Mouse (Mus musculus): ENCODE measurements at regions not wholly inside any gene's neighbourhood (a gene's known extent, or its start where the extent isn't known, plus 50 kb on each side); places are given as distances from the start of the nearest gene placed in this dataset.
A peak's percentile ranks its signal among the peaks of the same experiment; 100 is the strongest.

DNA sequence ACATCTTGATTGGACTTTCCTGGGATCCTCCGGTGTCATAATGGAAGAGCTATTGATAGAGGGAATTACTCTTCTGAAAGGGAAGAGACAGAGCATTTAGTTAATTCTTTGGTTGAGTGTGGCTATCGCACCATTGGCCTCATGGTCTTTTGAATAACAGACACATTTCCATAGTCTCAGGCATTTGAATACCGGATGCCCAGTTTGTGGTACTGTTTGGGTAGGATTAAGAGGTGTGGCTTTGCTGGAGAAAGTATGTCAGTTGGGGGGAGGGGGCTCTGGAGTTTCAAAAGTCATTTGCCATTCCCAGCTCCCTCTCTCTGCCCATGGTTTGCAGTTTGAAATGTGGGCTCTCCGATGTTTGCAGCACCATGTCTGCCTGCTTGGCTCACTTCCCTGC is 139.4 kb upstream of the Smim15 start:
- DNase-seq = no peak

DNA sequence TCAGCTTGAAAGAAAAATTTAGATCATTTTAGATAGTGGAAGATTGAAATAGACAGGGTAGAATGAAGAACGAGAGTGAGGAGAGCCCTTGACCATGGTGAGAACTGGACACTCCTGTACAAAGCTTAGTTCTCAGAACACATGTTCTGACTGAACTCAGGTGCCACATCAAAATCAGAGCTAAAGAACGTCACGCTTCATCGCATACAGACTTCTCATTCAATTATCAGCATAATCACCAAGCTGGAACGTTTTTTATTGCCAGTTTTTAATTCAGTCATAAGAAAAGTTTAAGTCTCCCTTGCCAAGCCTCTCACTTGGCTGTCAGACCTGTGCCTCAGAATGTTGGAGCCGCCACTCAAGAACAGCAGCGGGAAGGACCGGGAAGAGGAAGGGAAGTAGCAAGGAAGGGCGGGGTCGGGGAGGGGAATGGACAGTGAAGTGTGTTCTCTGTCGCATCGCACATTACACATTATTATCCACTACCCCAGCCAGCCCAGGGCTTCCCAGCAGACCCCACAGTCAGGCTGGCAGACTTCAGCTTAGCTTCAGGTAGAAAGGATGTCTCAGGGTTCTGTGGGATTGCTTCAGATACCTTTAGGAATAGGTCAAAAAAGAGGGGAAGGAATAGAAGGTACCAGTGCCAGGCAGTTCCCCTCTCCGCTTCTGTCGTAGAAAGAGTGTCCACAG is 140.1 kb upstream of the Smim15 start:
- DNase-seq = no peak

DNA sequence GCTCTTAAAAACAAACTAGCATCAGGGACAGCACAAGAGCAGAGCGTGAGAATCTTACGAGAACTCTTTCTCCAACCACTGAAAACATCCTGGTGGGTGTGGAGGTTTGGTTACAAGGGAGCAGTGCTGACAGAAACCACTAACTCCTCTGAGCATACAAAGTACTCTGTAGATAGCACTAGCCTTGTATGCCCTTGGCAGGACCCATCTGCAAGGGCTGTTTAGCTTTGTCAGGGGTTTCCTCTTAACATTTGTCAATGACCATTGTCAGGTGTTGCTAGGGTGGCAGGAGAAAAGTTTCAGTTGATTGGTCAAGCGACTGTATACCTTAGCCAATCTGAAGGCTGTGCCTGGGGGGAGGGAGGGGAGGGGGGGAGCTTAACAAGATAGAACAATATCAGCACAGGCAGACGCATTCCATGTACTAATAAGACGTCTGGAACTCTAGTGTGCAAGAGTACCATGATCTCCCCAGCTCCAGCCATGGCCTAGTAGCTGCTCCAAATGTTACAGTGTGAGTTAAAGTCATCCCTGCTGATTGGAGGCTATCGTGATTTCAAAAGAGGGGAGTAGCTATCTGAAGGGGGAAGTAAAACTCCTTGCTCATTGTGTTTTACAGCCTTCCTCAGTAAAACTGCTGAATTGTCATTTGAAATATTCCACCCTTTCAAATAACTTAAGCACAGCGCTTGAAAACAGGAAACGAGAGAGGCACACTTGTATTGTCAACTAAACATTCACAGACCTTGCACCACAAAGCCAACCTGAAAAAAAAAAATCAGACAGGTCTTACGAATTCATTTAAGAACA is 140.9 kb upstream of the Smim15 start:
- DNase-seq = no peak

DNA sequence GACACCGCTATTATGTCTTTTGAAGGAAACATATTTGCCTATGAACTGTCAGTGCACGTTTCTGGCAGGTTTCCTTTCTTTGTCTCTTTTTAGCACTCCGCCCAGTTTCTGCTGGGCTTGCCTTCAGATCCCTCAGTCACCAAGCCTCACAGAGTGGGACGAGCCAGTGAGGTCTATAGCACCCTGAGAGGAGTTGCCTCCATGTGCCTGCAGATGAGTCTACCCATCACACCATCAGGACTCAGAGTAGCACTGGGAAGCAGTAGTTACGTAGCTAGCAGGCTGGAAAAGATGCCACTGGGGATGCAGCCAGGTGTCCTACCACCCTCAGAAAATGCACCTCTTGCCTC is 141.5 kb upstream of the Smim15 start:
- DNase-seq = no peak

DNA sequence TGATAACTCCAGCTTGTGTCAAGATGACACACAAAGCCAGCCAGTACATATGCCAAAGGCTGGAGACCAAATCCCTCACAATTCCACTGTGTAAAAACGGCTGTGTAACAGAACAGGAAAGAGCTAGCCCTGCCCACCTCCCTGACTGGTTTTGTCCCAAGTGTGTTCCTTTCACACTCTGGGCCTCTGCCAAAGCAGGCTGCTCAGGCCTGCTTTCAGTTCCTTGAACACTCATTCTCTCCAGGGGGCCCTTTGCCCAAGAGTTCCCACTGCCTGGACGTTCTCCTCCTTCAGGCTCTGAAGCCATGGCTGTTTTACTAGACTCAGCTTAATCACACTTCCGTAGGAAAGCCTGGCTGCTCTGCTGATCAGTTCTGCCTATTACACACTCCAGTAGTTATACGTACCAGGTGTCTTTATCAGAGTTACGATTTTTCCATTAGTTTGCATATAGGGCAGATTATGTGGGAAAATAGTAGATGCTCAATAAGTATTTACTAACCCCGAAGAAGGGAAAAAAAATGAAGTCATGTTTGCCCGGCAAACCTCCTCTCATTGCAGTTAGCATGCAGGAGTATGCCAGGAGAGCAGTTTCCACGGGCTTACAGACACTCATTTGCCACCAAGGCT is 144.5 kb upstream of the Smim15 start:
- peak; percentile 41 for DNase-seq

DNA sequence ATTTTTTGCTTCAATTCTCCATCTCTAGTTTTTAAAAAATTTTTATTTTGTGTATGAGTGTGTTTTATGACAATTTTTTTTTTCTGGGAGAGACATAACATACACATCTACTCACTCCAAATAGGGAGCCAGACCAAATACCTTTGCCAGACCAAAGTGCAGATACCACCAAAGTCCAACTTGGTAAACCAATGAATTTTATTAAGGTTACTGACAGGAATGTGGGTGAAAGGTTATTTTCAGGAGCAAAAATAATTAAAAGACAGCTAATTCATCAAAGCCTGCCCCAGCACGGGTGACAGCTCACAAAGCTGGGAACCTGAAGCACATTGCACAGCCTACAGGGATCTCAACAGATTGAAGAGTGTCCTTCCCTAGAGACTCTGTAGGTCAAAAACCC is 146.6 kb upstream of the Smim15 start:
- DNase-seq = no peak

DNA sequence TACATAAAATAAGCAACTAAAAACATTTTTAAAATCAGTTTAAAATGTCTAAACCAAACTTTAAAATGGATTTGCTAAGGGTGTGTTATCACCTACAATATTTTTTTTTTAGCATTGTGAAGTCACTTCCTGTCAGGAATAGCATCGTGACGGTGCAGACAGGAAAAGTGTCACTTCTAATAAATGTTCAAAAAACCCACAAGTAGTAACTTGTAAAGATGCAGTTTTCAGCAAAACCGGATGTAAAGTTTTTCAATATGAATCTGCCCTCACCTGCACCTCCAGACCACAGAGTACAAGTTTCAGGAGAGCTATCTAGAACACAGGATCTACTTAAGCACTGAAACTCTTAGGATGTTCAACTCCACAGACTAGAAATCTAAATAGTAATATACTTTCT is 147.1 kb upstream of the Smim15 start:
- DNase-seq = no peak

DNA sequence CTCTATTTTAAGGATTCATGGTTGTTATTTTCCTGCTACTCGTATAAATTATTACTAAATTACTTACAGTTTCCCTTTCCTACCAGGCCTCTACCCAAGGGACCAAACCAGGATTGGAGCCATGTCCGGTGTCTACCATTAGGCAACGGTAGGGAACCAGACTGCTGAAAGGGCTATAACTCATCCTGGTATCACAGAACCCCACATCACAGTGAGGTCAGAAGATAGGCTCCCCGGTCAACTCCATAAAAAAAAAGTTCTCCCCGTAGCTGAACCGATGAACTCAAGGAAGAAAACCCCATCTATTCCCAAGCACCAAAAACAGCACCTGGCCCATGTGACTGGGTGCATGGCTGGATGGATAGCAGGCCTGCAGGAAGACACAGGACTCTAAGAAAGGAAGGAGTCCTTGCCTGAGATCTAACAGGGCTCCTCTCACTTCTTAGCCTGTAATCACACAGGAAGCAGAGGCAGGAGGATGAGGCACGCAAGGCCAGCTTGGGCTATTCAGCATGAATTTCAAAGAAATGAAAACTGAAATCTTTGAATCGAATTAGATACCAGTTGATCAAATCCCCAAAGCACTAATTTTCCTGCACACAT is 150.6 kb upstream of the Smim15 start:
- DNase-seq = no peak

DNA sequence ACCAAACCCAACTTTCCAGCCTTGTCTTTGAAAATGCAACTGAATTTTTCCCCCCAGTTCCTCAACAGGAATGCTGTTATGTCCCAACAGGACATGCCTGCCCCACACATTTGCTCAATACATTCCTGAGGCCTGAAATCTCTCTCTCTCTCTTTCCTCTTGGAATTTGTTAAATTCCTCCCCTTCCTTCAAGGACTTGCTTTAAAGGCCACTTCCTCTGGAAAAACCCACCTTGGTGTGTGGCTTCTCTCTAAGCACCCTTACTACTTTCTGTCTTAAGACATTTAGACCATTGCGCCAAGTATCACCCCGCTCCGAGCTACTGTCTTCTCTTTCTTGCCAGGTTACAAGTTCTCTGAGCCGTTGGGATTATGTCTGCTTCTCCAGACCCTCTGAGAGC is 151.2 kb upstream of the Smim15 start:
- DNase-seq = no peak

DNA sequence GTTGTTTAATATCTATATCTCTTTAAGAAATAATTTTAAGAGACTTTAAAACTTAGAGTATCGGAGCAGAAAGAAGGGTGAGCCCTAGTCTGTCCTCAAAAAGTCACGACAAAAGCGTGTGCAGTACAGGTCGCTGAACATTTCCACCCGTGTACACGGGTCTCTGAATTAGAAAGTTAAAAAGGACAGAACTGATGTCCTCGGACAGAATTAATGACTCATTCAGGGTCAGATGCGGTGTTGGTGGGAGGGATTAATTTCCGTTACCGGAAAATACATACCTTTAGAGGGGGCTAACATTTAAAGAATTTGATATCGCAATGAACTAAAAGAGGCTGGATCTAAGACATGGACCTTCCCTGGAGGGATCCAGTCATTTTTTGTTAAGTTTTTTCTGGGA is 152.3 kb upstream of the Smim15 start:
- DNase-seq = peak; percentile 49

DNA sequence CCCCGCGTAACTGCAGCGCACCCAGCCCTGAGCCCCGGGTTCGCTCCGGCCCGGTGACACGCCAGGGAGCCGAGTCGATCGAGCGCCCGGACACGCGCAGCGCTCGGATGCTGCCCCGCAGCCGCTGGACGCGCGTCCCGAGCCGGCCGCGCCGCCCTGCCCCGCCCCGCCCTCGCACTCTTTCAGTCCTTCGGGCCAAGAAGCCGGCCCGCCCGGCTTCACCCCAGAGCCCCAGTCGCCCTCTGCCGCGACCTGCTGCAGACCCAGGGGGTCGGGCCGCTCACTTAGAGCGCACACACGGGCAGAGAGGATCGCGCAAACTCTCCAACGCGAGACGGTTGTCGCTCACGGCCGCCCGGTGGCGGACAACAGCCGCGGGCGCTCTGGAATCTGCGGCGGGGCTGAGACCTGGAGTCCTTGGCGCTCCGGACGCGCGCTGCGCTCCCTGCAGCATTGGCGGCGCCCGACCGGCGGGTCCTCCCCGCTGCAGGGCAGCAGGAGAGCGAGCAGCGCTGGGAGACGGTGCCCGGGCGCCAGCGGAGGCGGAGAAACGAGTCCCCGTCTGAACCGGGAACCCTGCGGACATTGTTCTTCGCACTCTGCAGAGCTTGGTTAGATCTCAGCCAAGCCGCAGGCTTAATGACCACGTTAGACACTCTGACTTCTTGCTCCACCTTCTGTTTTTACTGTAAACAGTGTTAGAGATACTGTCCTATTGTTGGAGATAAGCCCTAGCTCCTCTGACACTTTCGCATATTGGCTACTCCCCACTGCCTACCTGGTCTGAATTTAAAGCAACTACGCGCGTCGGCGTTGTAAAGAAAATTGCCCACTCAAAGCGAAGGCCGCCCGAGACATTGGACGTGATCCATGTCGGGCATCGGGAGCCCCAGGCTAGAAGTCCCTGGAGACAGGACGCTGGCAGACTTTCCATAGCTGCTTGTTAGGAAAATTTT is 153.1 kb upstream of the Smim15 start:
- DNase-seq = peak; percentile 87

DNA sequence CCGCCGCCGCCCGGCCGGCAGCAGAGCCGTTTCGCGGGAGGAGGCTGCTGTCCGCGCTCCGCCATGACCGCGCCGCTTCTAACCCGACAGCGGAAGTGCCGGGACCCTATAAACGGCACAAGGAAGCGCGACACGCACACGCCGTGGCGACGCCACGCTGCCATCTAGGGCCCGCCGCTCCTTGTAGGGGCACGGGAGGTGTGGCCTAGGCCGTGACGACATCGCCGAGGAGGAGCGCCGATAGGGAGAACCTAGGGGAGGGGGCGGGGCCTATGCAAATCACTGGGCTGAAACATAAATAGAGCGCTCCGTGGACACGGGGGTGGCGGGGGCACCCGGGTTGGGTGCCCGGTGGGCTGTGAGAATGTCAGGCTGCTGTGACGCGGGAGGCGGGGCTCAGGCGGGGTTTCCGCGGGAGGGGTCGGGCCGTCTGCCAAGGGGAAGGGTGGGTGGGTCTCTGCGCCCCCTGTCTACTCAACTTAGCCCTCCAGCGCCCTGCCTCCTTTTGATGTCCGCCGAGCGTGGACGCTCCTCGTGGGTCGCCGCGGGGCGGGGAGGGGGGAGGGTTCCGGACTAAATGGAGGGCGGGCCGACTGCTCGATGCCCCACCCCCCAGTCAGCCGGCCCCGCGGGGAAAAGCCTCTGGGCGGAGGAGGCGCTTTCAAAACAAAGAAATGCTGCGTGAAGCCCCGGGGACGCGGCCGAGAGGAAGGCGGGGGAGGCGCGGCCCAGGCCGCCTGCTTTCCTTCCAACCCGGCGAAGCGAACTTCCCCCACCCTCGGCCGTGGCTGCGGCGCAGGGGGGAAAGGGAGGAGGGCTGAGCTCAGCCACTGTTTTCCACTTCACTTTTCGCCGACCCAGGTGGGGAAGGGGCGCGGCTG is 154.0 kb upstream of the Smim15 start:
- peak; percentile 100 for DNase-seq

DNA sequence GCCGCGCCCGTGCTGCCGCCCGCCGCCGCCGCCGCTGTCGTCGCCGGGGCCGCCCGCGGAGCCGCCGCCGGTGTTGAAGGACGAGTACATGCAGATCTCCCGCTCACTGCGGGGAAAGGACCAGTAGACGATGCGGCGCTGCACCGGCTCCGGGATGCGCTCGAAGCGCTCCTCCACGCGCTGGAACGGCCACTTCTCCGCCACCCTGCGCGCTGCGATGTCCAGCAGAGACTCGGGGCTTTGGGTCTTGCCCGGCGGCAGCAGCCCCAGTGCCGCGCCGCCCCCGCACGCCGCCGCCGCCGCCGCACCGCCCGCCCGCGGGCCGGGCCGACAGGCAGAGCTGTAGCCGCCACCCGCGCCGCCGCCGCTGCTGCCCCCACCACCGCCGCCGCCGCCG is 154.7 kb upstream of the Smim15 start:
- DNase-seq = no peak

DNA sequence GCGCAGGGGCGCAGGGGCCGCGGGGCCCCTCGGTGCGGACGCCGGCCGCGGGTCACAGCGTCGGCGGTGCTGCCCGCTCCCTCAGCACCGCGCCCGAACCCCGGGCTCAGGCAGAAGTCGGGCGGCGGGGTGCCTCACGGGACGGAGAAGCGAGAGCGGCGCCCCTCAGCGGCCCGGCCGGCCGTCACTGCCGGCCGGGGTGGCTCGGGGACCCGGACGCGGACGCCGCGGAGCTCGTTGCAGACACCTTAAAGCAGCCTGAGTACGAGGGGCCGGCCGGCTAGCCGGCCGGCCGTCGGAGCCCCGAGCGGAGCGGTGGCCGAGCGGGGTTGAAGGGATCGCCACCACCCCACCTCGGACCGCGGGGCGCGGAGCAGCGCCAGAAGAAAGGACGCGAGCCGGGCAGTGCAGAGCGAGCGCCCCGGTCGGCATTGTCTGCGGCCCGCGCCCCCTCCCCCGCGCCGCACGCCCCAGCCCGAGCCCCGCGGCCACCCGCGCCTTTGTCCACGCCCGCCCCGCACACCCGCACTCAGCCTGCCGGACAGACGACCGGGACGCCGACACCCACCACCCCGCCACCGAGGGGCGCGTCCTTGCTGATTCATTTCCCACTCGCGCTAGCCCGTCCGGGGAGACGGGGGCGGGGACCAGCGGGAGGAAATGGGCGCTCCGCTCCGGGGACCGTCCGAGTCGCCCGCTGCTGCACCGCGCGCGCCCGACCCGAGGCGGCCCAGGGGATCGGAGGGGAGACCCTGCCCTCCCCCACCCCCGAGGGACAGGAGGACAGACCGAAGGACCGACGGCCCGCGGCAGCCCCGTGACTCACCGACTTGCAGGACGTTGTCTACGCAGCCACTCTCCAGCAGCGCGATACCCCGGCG is 155.4 kb upstream of the Smim15 start:
- peak; percentile 85 for DNase-seq

DNA sequence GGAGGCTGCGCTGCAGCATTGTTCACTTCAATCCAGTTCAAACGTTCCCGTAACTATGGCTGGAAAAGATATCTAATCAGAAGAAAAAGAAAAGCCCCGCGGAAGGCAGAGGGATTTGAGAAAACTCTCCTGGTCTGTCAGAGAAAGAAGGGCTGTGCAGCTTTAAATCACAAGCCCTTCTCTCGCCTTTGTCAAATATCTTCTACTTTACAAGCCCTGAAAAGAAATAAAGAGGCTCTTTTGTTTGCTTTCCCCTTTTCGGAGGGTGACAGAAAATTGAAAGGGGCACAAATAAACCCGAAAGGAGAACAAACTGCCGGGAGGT is 156.1 kb upstream of the Smim15 start:
- DNase-seq = no peak

DNA sequence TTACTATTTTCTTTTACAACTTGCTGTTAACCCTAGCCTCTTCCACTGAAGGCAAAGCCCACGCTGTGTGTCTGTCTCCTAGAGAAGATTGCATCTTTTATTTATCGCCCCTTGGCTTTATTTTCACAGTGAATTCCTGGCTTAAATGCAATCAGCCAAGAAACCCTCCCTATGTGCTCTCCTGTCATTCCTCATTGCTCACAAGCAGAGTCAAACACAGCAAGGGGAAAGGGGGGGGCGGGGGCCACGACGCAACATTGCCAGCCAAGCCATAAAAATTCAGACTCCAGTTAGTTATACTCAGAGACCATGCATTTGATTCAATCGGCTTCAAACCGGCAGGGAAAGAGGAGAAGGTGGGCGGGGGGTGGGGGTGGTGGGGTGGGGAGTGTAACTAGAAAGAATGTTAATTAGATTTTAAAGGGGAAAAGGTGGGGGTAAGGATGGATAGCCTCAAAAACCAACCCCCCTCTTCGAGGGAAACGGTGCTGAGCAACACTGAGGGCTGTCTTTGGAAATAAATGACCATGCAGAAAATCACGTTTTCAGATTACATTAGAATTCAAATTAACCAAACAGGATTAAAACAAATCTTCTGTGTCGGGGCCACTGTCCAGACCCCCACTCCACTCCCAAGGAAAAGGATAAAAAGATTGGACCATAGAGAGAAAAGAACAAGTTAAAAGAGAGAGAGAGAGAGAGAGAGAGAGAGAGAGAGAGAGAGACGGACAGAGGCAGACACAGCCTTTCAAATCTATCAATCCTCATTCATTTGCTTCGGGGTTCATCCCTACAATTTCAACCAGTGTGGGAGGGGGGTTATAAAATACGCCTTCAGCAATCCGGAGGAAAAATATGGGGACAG is 156.6 kb upstream of the Smim15 start:
- DNase-seq = peak; percentile 30

DNA sequence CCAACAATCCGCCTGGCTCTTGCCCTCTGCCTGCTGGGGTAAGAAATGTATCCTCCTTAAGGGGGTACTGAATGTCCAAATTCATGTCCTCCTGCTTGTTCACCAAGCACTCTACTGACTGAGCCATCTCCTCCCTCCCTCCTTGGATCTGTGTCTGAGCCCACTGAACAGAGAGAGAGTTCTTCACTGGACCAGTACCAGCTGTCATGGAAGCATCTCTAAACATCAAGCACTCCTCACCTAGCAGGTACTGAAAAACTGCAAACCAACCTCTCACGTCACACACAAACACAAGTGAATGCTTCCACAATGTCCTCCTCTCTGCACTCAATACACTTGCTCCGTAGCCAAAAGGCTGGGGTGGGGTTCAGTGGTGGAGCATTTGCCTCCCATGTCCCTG is 159.4 kb upstream of the Smim15 start:
- no peak for DNase-seq

DNA sequence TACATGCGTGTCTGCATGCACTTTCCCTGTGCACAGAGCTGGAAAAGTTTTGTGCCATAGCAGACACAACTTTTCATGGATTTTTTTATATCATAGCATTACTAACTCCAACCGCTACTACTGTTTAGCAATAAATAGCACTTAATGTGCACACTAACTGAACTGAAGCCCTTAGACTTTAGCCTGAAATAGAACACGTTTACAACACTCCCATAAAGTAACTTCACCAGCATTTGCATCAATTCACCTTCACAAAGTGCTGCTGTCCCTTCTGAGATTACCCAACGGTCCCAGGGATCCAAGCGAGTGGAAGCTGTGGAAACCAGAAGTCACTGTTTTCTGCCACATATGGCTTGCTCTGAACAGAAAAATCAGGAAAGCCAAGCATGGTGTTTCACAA is 161.9 kb upstream of the Smim15 start:
- DNase-seq = no peak

DNA sequence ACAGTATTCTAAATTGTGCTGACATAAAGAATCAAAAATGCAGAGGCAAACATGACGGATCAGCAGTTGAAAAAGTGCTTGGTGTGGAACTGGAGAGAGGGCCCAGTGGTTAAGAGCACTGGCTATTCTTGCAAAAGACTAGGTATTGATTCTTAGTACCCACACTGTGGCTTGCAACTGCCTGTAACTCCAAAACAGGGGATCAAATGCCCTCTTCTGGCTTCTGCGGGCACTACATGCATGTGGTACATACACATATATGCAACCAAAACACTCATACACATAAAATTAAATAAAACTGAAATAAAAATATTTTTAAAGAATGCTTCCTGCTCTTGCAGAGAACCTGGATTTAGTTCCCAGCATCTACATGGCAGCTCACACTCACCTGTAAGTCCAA is 163.7 kb upstream of the Smim15 start:
- no peak for DNase-seq
